Mouse (Mus musculus) heart, postnatal 0 days (tissue): ENCODE measurements around the gene Gdf7. TPM values are rescaled to one million over a fixed set of nuclear protein-coding genes. Genes with fewer than 3 reads are reported as not detected.

Experiments used
- ATAC-seq: fragments of 200-750 bp; cut with Nextera tagmentation; 2 replicates; pipeline ENCODE4 v1.8.0; 2017; ENCODE audit warnings: low read depth, moderate number of reproducible peaks, moderate library complexity; ENCODE audit not compliant: insufficient read depth
- DNase-seq: peaks from one replicate; pipeline ENCODE4 v3.0.0-alpha.2; 2016; ENCODE audit warnings: low spot score
- H3K27ac ChIP-seq: fragments of 300-500 bp; sonication (generic); 2 replicates; pipeline ENCODE4 v1.5.1; 2014; ENCODE audit warnings: low read depth, mild to moderate bottlenecking
- H3K27me3 ChIP-seq: fragments of 300-500 bp; sonication (generic); 2 replicates; pipeline ENCODE4 v1.6.1; 2014; ENCODE audit warnings: low read length, mixed read lengths; ENCODE audit not compliant: control insufficient read depth, insufficient read depth
- H3K36me3 ChIP-seq: fragments of 300-500 bp; sonication (generic); replicated peaks from 2 replicates; pipeline ENCODE4 v1.6.1; 2014; ENCODE audit warnings: low read length, mixed read lengths; ENCODE audit not compliant: control insufficient read depth, insufficient read depth
- H3K4me1 ChIP-seq: fragments of 300-500 bp; sonication (generic); 2 replicates; pipeline ENCODE4 v1.6.1; 2014; ENCODE audit warnings: antibody characterized with exemption; ENCODE audit not compliant: control insufficient read depth, insufficient read depth
- H3K4me2 ChIP-seq: fragments of 300-500 bp; sonication (generic); 2 replicates; pipeline ENCODE4 v1.6.1; 2014; ENCODE audit warnings: low read depth, mild to moderate bottlenecking, low read length, moderate library complexity
- H3K4me3 ChIP-seq: fragments of 300-500 bp; sonication (generic); 2 replicates; pipeline ENCODE4 v1.5.1; 2014; ENCODE audit warnings: low read depth, low read length
- H3K9ac ChIP-seq: fragments of 300-500 bp; sonication (generic); replicated peaks from 2 replicates; pipeline ENCODE4 v1.6.1; 2014; ENCODE audit warnings: low read depth, low read length, mixed read lengths
- H3K9me3 ChIP-seq: fragments of 300-500 bp; sonication (generic); replicated peaks from 2 replicates; pipeline ENCODE4 v1.6.1; 2016; ENCODE audit warnings: low read length; ENCODE audit not compliant: control insufficient read depth
- CTCF ChIP-seq: IDR thresholded peaks from 2 replicates; pipeline ENCODE4 v1.5.1; 2016; ENCODE audit warnings: antibody characterized with exemption, control low read depth, low read depth
- EP300 ChIP-seq: IDR thresholded peaks from 2 replicates; pipeline ENCODE4 v1.6.1; 2016; ENCODE audit warnings: antibody characterized with exemption, low read depth
- WGBS: fragments of 180-500 bp; shearing (Covaris S2); extraction: QIAGEN DNeasy Blood & Tissue Kit; methylation state at CpG from one replicate; pipeline ENCODE4 v1.1.7; 2014; 5-methylcytosine and 5-hydroxymethylcytosine counted together
- polyA plus RNA-seq: library from polyadenylated mRNA; unstranded; fragments of >200 nt; fragmentation: Nextera tagmentation; extraction: Ambion mirVana; gene quantifications from 2 replicates; pipeline ENCODE4 v1.2.1, GENCODE M21; 2015
- total RNA-seq: library from RNA; depleted of rRNA; stranded (reverse); fragments of >200 nt; gene quantifications from 2 replicates; pipeline ENCODE4 v1.2.3, GENCODE M21; 2014; ENCODE audit warnings: low replicate concordance

Gene Gdf7
- total and polyA plus RNA-seq, 2 experiments from 2014 or later = not detected

- peak overlapping the region; percentile 26; the same call in 1 of the 2 replicates for H3K27ac ChIP-seq
- peaks cover 44% of the 10 kb centered on the region for H3K36me3 ChIP-seq
- ATAC-seq = no peak
- WGBS = 28% methylated on average over 4 of the region's 4 CpGs
- peaks cover 20% of the 10 kb centered on the region for H3K4me1 ChIP-seq
- H3K27me3 ChIP-seq = no peaks in the 10 kb centered on the region
- H3K9me3 ChIP-seq = no peaks in the 10 kb centered on the region
- no peak overlapping the region for H3K4me3 ChIP-seq
- no peak overlapping the region for H3K4me2 ChIP-seq
- no peak for TF ChIP-seq CTCF
- no peak for TF ChIP-seq EP300
- H3K9ac ChIP-seq = no peak overlapping the region
- DNase-seq = no peak
Measured at GRCm38 (mm10) chr12:8338491-8338890, 36.7 kb upstream of the Gdf7 start.

GRCm38 (mm10) chr12:8337286-8338060, 35.7 kb upstream of the Gdf7 start:
- no peaks in the 10 kb centered on the region for H3K9me3 ChIP-seq
- peaks cover 37% of the 10 kb centered on the region for H3K36me3 ChIP-seq
- peak overlapping the region; percentile 18; the same call in 1 of the 2 replicates for H3K27ac ChIP-seq
- TF ChIP-seq CTCF = peak; percentile 23
- TF ChIP-seq EP300 = no peak
- WGBS = 47% methylated on average over 12 of the region's 12 CpGs
- no peaks in the 10 kb centered on the region for H3K27me3 ChIP-seq
- H3K9ac ChIP-seq = 0 out of 2 replicates have a peak overlapping the region, but pooled peaks have one; percentile 1
- no peak for DNase-seq
- H3K4me2 ChIP-seq = no peak overlapping the region
- peaks cover 21% of the 10 kb centered on the region for H3K4me1 ChIP-seq
- ATAC-seq = no peak
- no peak overlapping the region for H3K4me3 ChIP-seq

DNA sequence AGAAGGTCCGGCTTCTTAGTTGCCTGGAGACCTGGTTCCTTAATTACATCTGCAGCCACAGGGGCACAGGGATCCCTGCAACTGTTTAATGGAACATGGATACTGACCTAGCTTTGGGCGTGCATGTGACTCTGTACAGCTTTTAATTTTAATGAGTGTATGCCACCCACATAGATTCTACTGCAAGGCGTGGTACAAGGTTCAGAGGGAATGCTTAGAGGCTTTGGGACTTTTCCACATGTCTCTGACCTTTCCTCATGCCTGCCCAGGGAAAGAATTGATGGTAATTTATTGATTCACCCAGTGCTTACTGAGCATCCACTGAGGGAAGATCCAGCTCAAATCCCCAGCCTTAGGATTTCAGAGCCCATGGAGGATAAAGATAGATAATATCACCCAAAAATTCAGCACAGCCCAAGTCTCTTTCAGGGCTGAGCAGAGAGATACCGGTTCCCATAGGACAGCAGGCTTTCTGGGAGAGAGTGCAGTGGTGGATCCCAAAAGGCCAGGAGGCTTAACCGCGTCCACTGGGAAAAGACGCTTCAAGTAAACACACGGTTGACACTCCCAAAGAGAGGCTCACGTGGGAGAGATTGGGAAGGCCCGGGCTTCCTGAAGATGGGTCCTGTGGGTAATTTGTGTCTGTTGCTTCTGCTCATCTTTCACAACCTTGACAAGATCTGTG, 35.0 kb upstream of the Gdf7 start:
- TF ChIP-seq EP300 (no peak), CTCF (no peak)
- DNase-seq = no peak
- Histone ChIP-seq H3K27me3 (no peaks in the 10 kb centered on the region), H3K27ac (peak overlapping the region; percentile 18; the same call in 1 of the 2 replicates), H3K4me1 (peaks cover 27% of the 10 kb centered on the region), H3K36me3 (peaks cover 35% of the 10 kb centered on the region), H3K4me3 (no peak overlapping the region), H3K4me2 (no peak overlapping the region), H3K9ac (no peak overlapping the region), H3K9me3 (no peaks in the 10 kb centered on the region)
- ATAC-seq = no peak
- 85% methylated on average over 10 of the region's 10 CpGs for WGBS

GRCm38 (mm10) chr12:8335503-8335902, 33.7 kb upstream of the Gdf7 start:
- TF ChIP-seq CTCF (no peak), EP300 (no peak)
- H3K4me1 ChIP-seq = peaks cover 33% of the 10 kb centered on the region

GRCm38 (mm10) chr12:8334261-8334660, 32.5 kb upstream of the Gdf7 start:
- H3K4me1 ChIP-seq = peaks cover 33% of the 10 kb centered on the region
- peak overlapping the region; percentile 66 for H3K27ac ChIP-seq
- no peak overlapping the region for H3K4me2 ChIP-seq
- H3K36me3 ChIP-seq = peaks cover 36% of the 10 kb centered on the region
- TF ChIP-seq EP300 = no peak
- no peak for TF ChIP-seq CTCF
- H3K9ac ChIP-seq = no peak overlapping the region
- ATAC-seq (peak; percentile 68), DNase-seq (peak; percentile 50)
- no peak overlapping the region for H3K4me3 ChIP-seq
- WGBS = 47% methylated on average over 4 of the region's 4 CpGs
- no peaks in the 10 kb centered on the region for H3K27me3 ChIP-seq
- no peaks in the 10 kb centered on the region for H3K9me3 ChIP-seq

More at GRCm38 (mm10) chr12:8335503-8335902, 33.7 kb upstream of the Gdf7 start:
- Histone ChIP-seq H3K27me3 (no peaks in the 10 kb centered on the region), H3K27ac (no peak overlapping the region), H3K4me3 (no peak overlapping the region), H3K4me2 (no peak overlapping the region), H3K9me3 (no peaks in the 10 kb centered on the region), H3K9ac (no peak overlapping the region), H3K36me3 (peaks cover 40% of the 10 kb centered on the region)
- no peak for ATAC-seq
- DNase-seq = no peak
- WGBS = 95% methylated on average over 2 of the region's 2 CpGs
